Mouse (Mus musculus) spleen, postnatal 14 days (tissue): Measurements from ENCODE around the gene Selenof.

Experiments
- DNase-seq, 2 experiments: peaks; one replicate each; pipeline ENCODE4 v3.0.0; 2021 to 2022; ENCODE audit warnings: low spot score in 2 of 2

Selenof gene

GRCm38 (mm10) chr3:144563916-144564315, 6.2 kb upstream of the Selenof start:
- DNase-seq = no peak

- DNase-seq = no peak
Measured at GRCm38 (mm10) chr3:144565212-144565611, 4.9 kb upstream of the Selenof start.

GRCm38 (mm10) chr3:144568861-144569361, 1.2 kb upstream of the Selenof start:
- peak in 1 of 2 experiments; percentile 4 for DNase-seq

- DNase-seq = peak; percentile 36 to 43
Measured at GRCm38 (mm10) chr3:144569401-144569971, 618 bp upstream of the Selenof start.

GRCm38 (mm10) chr3:144570816-144571487, 848 bp downstream of the Selenof start:
- DNase-seq = no peak

GRCm38 (mm10) chr3:144574256-144574655, 4.2 kb downstream of the Selenof start:
- DNase-seq = no peak

- no peak for DNase-seq
Measured at GRCm38 (mm10) chr3:144577366-144578340, 7.5 kb downstream of the Selenof start.

GRCm38 (mm10) chr3:144578921-144579320, 8.8 kb downstream of the Selenof start:
- DNase-seq = no peak

GRCm38 (mm10) chr3:144579796-144580195, 9.7 kb downstream of the Selenof start:
- DNase-seq = no peak

- DNase-seq = no peak
Measured at GRCm38 (mm10) chr3:144580281-144580680, 10.2 kb downstream of the Selenof start.

GRCm38 (mm10) chr3:144581842-144582241, 11.7 kb downstream of the Selenof start:
- DNase-seq = no peak

GRCm38 (mm10) chr3:144582306-144582705, 12.2 kb downstream of the Selenof start:
- DNase-seq = no peak

GRCm38 (mm10) chr3:144583789-144584188, 13.7 kb downstream of the Selenof start:
- no peak for DNase-seq

GRCm38 (mm10) chr3:144584789-144585553, 14.9 kb downstream of the Selenof start:
- DNase-seq = no peak

- no peak for DNase-seq
Measured at GRCm38 (mm10) chr3:144586731-144587130, 16.6 kb downstream of the Selenof start.

GRCm38 (mm10) chr3:144589189-144589890, 19.2 kb downstream of the Selenof start:
- no peak for DNase-seq

GRCm38 (mm10) chr3:144592992-144593785, 23.1 kb downstream of the Selenof start:
- no peak for DNase-seq

- no peak for DNase-seq
Measured at GRCm38 (mm10) chr3:144597121-144597520, 27.0 kb downstream of the Selenof start.

- no peak for DNase-seq
Measured at GRCm38 (mm10) chr3:144597790-144598467, 27.8 kb downstream of the Selenof start.
